Mouse (Mus musculus): Measurements from ENCODE around the gene Bud31. TPM values are rescaled to one million over a fixed set of nuclear protein-coding genes. Genes with fewer than 3 reads are reported as not detected.
"Not testable (repeated sequence)": the region's sequence is repeated elsewhere in the genome, so short reads cannot be mapped to it uniquely, and the experiment has no call there.

Gene Bud31
- polyA plus RNA-seq, 1 experiment from 2014 or later, result 196 TPM

DNA sequence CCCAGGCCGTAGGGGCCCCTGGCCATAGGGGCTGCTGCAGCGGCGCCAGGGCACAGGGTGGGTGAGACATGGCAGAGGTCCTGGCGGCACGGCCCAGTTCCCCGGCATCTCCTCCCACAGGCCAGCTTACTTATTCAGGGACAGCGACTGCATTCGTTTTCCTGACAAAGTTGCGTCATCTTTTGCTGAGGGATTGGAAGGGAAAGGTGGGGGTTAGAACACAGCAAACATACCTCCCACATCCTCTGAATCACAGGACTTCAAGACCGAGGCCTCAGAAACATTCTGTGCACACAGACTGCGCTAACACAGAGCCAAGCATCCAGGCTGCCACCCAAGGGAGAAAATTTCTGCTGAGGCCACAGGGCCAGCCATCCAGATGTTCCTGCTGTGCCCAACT lies 10.0 kb upstream of the Bud31 start:
- Histone ChIP-seq H3K4me3 (replicated peaks) (no peak overlapping the region), H3K9ac (no peak overlapping the region), H3K36me3 (peaks cover 99% of the 10 kb centered on the region), H3K27ac (no peak overlapping the region), H3K4me1 (no peaks in the 10 kb centered on the region), H3K9me3 (replicated peaks) (no peaks in the 10 kb centered on the region), H3K4me2 (no peak overlapping the region), H3K27me3 (no peaks in the 10 kb centered on the region)
- 83% methylated on average over 11 of the region's 11 CpGs for WGBS
- no peak for ATAC-seq (replicated peaks; ENCODE audit: low FRiP score)

GRCm38 (mm10) chr5:145130995-145131394 lies 9.2 kb upstream of the Bud31 start:
- H3K4me2 ChIP-seq, result no peak overlapping the region
- no peak for ATAC-seq (replicated peaks; ENCODE audit: low FRiP score)
- WGBS, result 94% methylated on average over 3 of the region's 3 CpGs
- no peak overlapping the region for H3K27ac ChIP-seq
- no peaks in the 10 kb centered on the region for H3K9me3 ChIP-seq (replicated peaks)
- H3K4me3 ChIP-seq (replicated peaks), result no peak overlapping the region
- H3K36me3 ChIP-seq, result peaks cover 98% of the 10 kb centered on the region
- no peak overlapping the region for H3K9ac ChIP-seq
- H3K27me3 ChIP-seq, result no peaks in the 10 kb centered on the region
- H3K4me1 ChIP-seq, result no peaks in the 10 kb centered on the region

DNA sequence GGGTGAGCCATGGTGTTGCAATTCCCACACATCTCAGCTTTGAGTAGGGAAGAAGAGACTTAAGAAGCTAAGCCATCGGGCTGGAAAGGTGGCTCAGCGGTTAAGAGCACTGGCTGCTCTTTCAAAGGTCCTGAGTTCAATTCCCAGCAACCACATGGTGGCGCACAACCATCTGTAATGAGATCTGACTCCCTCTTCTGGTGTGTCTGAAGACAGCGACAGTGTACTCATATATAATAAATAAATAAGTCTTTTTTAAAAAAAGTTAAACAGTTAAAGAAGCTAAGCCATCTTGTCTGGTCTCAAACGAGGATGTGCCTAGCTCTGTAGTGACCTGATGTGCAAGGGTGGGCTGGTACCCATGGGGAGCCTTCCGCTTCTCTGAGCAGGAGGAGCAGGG lies 6.9 kb upstream of the Bud31 start:
- not testable (repeated sequence) for H3K4me3 ChIP-seq (replicated peaks); ATAC-seq (replicated peaks; ENCODE audit: low FRiP score); H3K9ac ChIP-seq; H3K27ac ChIP-seq; H3K27me3 ChIP-seq; H3K4me2 ChIP-seq; H3K9me3 ChIP-seq (replicated peaks); H3K4me1 ChIP-seq
- peaks cover 88% of the 10 kb centered on the region for H3K36me3 ChIP-seq
- WGBS, result 90% methylated on average over 6 of the region's 6 CpGs

DNA sequence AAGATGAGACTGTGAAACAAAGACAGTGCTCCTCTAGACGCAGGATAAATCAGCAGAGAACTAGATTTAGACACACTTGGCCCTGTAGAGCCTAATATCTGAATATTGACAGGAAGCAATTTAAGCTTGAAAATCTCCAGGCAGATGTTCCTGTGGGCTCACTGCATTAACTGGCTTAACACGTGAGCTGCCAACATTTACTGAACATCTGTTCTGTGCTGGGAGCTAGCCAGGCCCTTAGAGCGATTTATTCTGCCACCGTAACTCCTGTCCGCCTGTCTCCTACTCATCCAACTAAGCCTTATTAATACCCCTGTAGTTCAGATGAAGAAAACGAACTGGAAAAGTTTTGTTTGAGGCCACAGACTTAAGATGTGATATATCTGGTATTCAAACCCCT lies 1.3 kb upstream of the Bud31 start:
- H3K4me1 ChIP-seq, result peaks cover 31% of the 10 kb centered on the region
- H3K9me3 ChIP-seq (replicated peaks), result no peaks in the 10 kb centered on the region
- peak overlapping the region; percentile 83 for H3K4me2 ChIP-seq
- H3K4me3 ChIP-seq (replicated peaks), result peak overlapping the region; percentile 78
- H3K9ac ChIP-seq, result peak overlapping the region; percentile 86
- H3K27ac ChIP-seq, result no peak overlapping the region
- peaks cover 61% of the 10 kb centered on the region for H3K36me3 ChIP-seq
- H3K27me3 ChIP-seq, result no peaks in the 10 kb centered on the region
- ATAC-seq (replicated peaks; ENCODE audit: low FRiP score), result no peak
- WGBS, result 10% methylated on average over 6 of the region's 6 CpGs

GRCm38 (mm10) chr5:145140611-145141010 lies 449 bp downstream of the Bud31 start:
- Histone ChIP-seq H3K36me3 (peaks cover 62% of the 10 kb centered on the region), H3K4me3 (replicated peaks) (peak overlapping the region; percentile 78), H3K4me1 (peaks cover 31% of the 10 kb centered on the region), H3K4me2 (peak overlapping the region; percentile 83), H3K27ac (peak overlapping the region; percentile 93), H3K27me3 (no peaks in the 10 kb centered on the region), H3K9me3 (replicated peaks) (no peaks in the 10 kb centered on the region), H3K9ac (peak overlapping the region; percentile 86)
- WGBS, result under 1% methylated on average over 18 of the region's 18 CpGs
- ATAC-seq (replicated peaks; ENCODE audit: low FRiP score), result no peak

DNA sequence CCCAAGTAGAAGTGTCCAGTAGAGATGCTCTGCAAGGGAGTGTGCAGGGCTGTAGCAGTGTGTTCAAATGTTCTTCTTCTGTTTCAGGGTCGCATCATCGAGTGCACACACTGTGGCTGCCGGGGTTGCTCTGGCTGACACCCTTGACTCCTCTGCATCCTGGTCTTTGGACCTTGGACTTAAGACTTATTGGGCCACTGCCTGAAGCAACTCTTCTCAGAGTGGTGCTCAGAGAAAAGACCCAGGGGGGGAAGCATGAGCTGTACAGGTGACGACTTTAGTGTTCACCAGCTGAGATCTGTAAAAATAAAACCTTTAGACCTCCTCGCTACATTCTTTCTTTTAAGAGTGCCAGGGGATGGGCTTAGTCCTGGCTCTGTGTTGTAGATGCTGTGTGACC lies 7.6 kb downstream of the Bud31 start:
- peaks cover 100% of the 10 kb centered on the region for H3K36me3 ChIP-seq
- H3K4me3 ChIP-seq (replicated peaks), result no peak overlapping the region
- WGBS, result 85% methylated on average over 5 of the region's 5 CpGs
- no peak overlapping the region for H3K4me2 ChIP-seq
- no peak for ATAC-seq (replicated peaks; ENCODE audit: low FRiP score)
- H3K9ac ChIP-seq, result no peak overlapping the region
- H3K27ac ChIP-seq, result no peak overlapping the region
- no peaks in the 10 kb centered on the region for H3K4me1 ChIP-seq
- no peaks in the 10 kb centered on the region for H3K9me3 ChIP-seq (replicated peaks)
- no peaks in the 10 kb centered on the region for H3K27me3 ChIP-seq

GRCm38 (mm10) chr5:145149294-145149693 lies 9.1 kb downstream of the Bud31 start:
- Histone ChIP-seq H3K9me3 (replicated peaks) (no peaks in the 10 kb centered on the region), H3K4me2 (no peak overlapping the region), H3K9ac (no peak overlapping the region), H3K36me3 (peaks cover 99% of the 10 kb centered on the region), H3K27ac (no peak overlapping the region), H3K4me3 (replicated peaks) (no peak overlapping the region), H3K27me3 (no peaks in the 10 kb centered on the region), H3K4me1 (no peaks in the 10 kb centered on the region)
- 92% methylated on average over 6 of the region's 6 CpGs for WGBS
- no peak for ATAC-seq (replicated peaks; ENCODE audit: low FRiP score)

- ATAC-seq (replicated peaks; ENCODE audit: low FRiP score), result no peak
- Histone ChIP-seq H3K27ac (no peak overlapping the region), H3K9me3 (replicated peaks) (no peaks in the 10 kb centered on the region), H3K4me2 (no peak overlapping the region), H3K9ac (no peak overlapping the region), H3K4me3 (replicated peaks) (no peak overlapping the region), H3K36me3 (peaks cover 93% of the 10 kb centered on the region), H3K27me3 (no peaks in the 10 kb centered on the region), H3K4me1 (no peaks in the 10 kb centered on the region)
- 92% methylated on average over 5 of the region's 5 CpGs for WGBS
Observed at GRCm38 (mm10) chr5:145152690-145153089, 12.5 kb downstream of the Bud31 start.

- H3K27me3 ChIP-seq, result no peaks in the 10 kb centered on the region
- no peak overlapping the region for H3K9ac ChIP-seq
- peaks cover 22% of the 10 kb centered on the region for H3K4me1 ChIP-seq
- H3K27ac ChIP-seq, result no peak overlapping the region
- ATAC-seq (replicated peaks; ENCODE audit: low FRiP score), result no peak
- no peaks in the 10 kb centered on the region for H3K9me3 ChIP-seq (replicated peaks)
- H3K36me3 ChIP-seq, result peaks cover 77% of the 10 kb centered on the region
- H3K4me2 ChIP-seq, result no peak overlapping the region
- 96% methylated on average over 14 of the region's 14 CpGs for WGBS
- H3K4me3 ChIP-seq (replicated peaks), result no peak overlapping the region
Observed at GRCm38 (mm10) chr5:145161361-145161760, 21.2 kb downstream of the Bud31 start.

- peaks cover 49% of the 10 kb centered on the region for H3K36me3 ChIP-seq
- no peaks in the 10 kb centered on the region for H3K27me3 ChIP-seq
- no peaks in the 10 kb centered on the region for H3K9me3 ChIP-seq (replicated peaks)
- H3K4me2 ChIP-seq, result peak overlapping the region; percentile 24; the same call in 1 of the 2 replicates
- WGBS, result 51% methylated on average over 3 of the region's 3 CpGs
- no peak for ATAC-seq (replicated peaks; ENCODE audit: low FRiP score)
- no peak overlapping the region; the same call in 1 of the 2 replicates for H3K27ac ChIP-seq
- peaks cover 37% of the 10 kb centered on the region for H3K4me1 ChIP-seq
- H3K9ac ChIP-seq, result no peak overlapping the region
- no peak overlapping the region for H3K4me3 ChIP-seq (replicated peaks)
Observed at GRCm38 (mm10) chr5:145164710-145165109, 24.5 kb downstream of the Bud31 start.

GRCm38 (mm10) chr5:145165184-145165583 lies 25.0 kb downstream of the Bud31 start:
- no peak overlapping the region; the same call in 1 of the 2 replicates for H3K27ac ChIP-seq
- H3K9me3 ChIP-seq (replicated peaks), result no peaks in the 10 kb centered on the region
- H3K4me2 ChIP-seq, result no peak overlapping the region
- H3K4me1 ChIP-seq, result peaks cover 37% of the 10 kb centered on the region
- no peak for ATAC-seq (replicated peaks; ENCODE audit: low FRiP score)
- no peak overlapping the region for H3K4me3 ChIP-seq (replicated peaks)
- WGBS, result 86% methylated on average over 15 of the region's 15 CpGs
- H3K36me3 ChIP-seq, result peaks cover 48% of the 10 kb centered on the region
- no peaks in the 10 kb centered on the region for H3K27me3 ChIP-seq
- no peak overlapping the region for H3K9ac ChIP-seq

DNA sequence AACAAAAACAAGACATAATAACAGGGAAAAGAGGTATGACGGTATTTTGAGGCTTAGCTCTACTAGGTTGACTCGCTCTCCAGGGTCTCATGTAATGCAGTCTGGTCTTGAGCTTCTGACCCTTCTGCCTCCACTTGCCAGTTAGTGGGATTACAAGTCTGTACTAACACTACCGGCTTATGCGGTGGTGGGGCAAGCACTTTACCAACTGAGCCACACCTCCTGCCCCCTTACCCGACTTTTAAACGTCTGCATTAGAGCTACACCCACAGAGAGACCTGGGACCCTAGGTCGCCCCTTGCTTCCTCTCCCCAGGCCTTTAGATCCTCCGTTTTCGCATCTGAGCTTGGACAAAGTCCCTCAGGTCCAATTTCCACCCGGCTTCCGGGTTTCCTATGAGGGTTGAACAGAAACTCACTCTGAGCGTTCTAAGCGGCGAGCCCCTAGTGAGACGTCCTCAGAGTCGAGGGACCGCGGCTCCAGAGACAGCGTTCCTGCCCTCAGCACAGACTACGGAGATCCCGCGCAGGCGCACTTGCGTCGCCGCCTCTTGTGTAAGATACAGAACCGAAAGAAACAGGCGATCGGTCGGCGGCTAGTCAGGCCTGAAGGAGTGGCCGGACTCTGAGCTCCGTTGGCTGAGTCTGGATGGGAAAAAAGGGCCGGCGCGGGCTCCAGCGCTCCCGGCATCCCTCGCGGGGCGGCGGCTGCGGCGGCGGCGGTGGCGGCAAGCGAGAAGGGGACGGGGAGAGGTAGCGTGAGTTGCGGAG lies 26.6 kb downstream of the Bud31 start, which contains the start of the genes Ptcd1 and Cpsf4:
Gene Ptcd1 (minus strand): TSS at position 573 of the 770 bp plus-strand sequence.
Gene Cpsf4 (plus strand): TSS at position 678 of the 770 bp plus-strand sequence.
- Histone ChIP-seq H3K36me3 (peaks cover 48% of the 10 kb centered on the region), H3K27me3 (no peaks in the 10 kb centered on the region), H3K27ac (peak within 1 kb of the TSS; percentile 90), H3K4me1 (peaks cover 37% of the 10 kb centered on the region), H3K9me3 (replicated peaks) (no peaks in the 10 kb centered on the region), H3K9ac (peak within 1 kb of the TSS; percentile 94), H3K4me2 (peak within 1 kb of the TSS; percentile 85), H3K4me3 (replicated peaks) (peak within 1 kb of the TSS; percentile 98)
- ATAC-seq (replicated peaks; ENCODE audit: low FRiP score), result peak; percentile 96
- WGBS, result under 1% methylated on average over 51 of the region's 51 CpGs
